Mouse (Mus musculus) T-cell, adult 2 months (primary cell): ENCODE data around the gene Gm4131.

ENCODE experiments used
- DNase-seq: peaks from one replicate; pipeline ENCODE4 v3.0.0; 2022; ENCODE audit warnings: low spot score

Gene Gm4131

GRCm38 (mm10) chr14:62550121-62550520, 16.6 kb downstream of the Gm4131 start:
- DNase-seq, result no peak

GRCm38 (mm10) chr14:62546746-62547145, 20.0 kb downstream of the Gm4131 start:
- DNase-seq, result no peak

GRCm38 (mm10) chr14:62546296-62546695, 20.4 kb downstream of the Gm4131 start:
- no peak for DNase-seq

GRCm38 (mm10) chr14:62541751-62542150, 25.0 kb downstream of the Gm4131 start:
- DNase-seq, result no peak

- no peak for DNase-seq
These were observed 26.9 kb downstream of the Gm4131 start for GRCm38 (mm10) chr14:62539834-62540233.

- DNase-seq, result no peak
These were observed 29.7 kb downstream of the Gm4131 start for GRCm38 (mm10) chr14:62536988-62537387.

GRCm38 (mm10) chr14:62536127-62536526, 30.6 kb downstream of the Gm4131 start:
- DNase-seq, result no peak

- DNase-seq, result no peak
These were observed 35.8 kb downstream of the Gm4131 start for GRCm38 (mm10) chr14:62530951-62531350.

- DNase-seq, result no peak
These were observed 53.9 kb downstream of the Gm4131 start for GRCm38 (mm10) chr14:62512845-62513244.

GRCm38 (mm10) chr14:62509350-62509749, 57.4 kb downstream of the Gm4131 start:
- no peak for DNase-seq

GRCm38 (mm10) chr14:62506261-62506660, 60.5 kb downstream of the Gm4131 start:
- no peak for DNase-seq

GRCm38 (mm10) chr14:62497391-62497790, 69.3 kb downstream of the Gm4131 start:
- DNase-seq, result no peak

GRCm38 (mm10) chr14:62496501-62496900, 70.2 kb downstream of the Gm4131 start:
- no peak for DNase-seq

GRCm38 (mm10) chr14:62493456-62493855, 73.3 kb downstream of the Gm4131 start:
- DNase-seq, result no peak

- peak; percentile 2 for DNase-seq
These were observed 74.4 kb downstream of the Gm4131 start for GRCm38 (mm10) chr14:62492196-62492850.

- no peak for DNase-seq
These were observed 78.5 kb downstream of the Gm4131 start for GRCm38 (mm10) chr14:62488270-62488669.

GRCm38 (mm10) chr14:62481381-62481780, 85.3 kb downstream of the Gm4131 start:
- DNase-seq, result no peak

- DNase-seq, result no peak
These were observed 87.3 kb downstream of the Gm4131 start for GRCm38 (mm10) chr14:62479395-62479794.

GRCm38 (mm10) chr14:62474481-62474880, 92.2 kb downstream of the Gm4131 start:
- no peak for DNase-seq

- no peak for DNase-seq
These were observed 94.7 kb downstream of the Gm4131 start for GRCm38 (mm10) chr14:62472061-62472460.

GRCm38 (mm10) chr14:62468753-62469125, 98.0 kb downstream of the Gm4131 start:
- no peak for DNase-seq

- DNase-seq, result no peak
These were observed 98.5 kb downstream of the Gm4131 start for GRCm38 (mm10) chr14:62468119-62468752.

- no peak for DNase-seq
These were observed 101.8 kb downstream of the Gm4131 start for GRCm38 (mm10) chr14:62464966-62465365.

GRCm38 (mm10) chr14:62459541-62459940, 107.2 kb downstream of the Gm4131 start:
- no peak for DNase-seq
